Mouse (Mus musculus) hindbrain, embryonic 16.5 days (tissue): ENCODE data around the gene D330045A20Rik. TPM values are rescaled to one million over a fixed set of nuclear protein-coding genes. Genes with fewer than 3 reads are reported as not detected.

Experiments used
- ATAC-seq: fragments of 200-750 bp; cut with Nextera tagmentation; 2 replicates; pipeline ENCODE4 v1.8.0; 2017; ENCODE audit warnings: moderate TSS enrichment, moderate library complexity
- H3K27ac ChIP-seq: fragments of 300-500 bp; sonication (generic); 2 replicates; pipeline ENCODE4 v1.5.1; 2014; ENCODE audit warnings: low read depth, mild to moderate bottlenecking, control low read depth, low read length, moderate library complexity
- H3K27me3 ChIP-seq: fragments of 300-500 bp; sonication (generic); replicated peaks from 2 replicates; pipeline ENCODE4 v1.6.1; 2014; ENCODE audit warnings: low read length; ENCODE audit not compliant: control insufficient read depth, insufficient read depth
- H3K36me3 ChIP-seq: fragments of 300-500 bp; sonication (generic); 2 replicates; pipeline ENCODE4 v1.6.1; 2014; ENCODE audit warnings: mild to moderate bottlenecking, low read length, moderate library complexity, mixed read lengths; ENCODE audit not compliant: control insufficient read depth, insufficient read depth
- H3K4me1 ChIP-seq: fragments of 300-500 bp; sonication (generic); 2 replicates; pipeline ENCODE4 v1.6.1; 2014; ENCODE audit warnings: low read depth, low read length; ENCODE audit not compliant: control insufficient read depth, insufficient read depth
- H3K4me2 ChIP-seq: fragments of 300-500 bp; sonication (generic); 2 replicates; pipeline ENCODE4 v1.6.1; 2014; ENCODE audit warnings: mild to moderate bottlenecking, low read length, control low read depth, moderate library complexity
- H3K4me3 ChIP-seq: fragments of 300-500 bp; sonication (generic); 2 replicates; pipeline ENCODE4 v1.5.1; 2014; ENCODE audit warnings: mild to moderate bottlenecking, low read length, control low read depth, moderate library complexity
- H3K9ac ChIP-seq: fragments of 300-500 bp; sonication (generic); 2 replicates; pipeline ENCODE4 v1.6.1; 2014; ENCODE audit warnings: low read depth, mild to moderate bottlenecking, control low read depth, low read length, moderate library complexity
- H3K9me3 ChIP-seq: fragments of 300-500 bp; sonication (generic); 2 replicates; pipeline ENCODE4 v1.6.1; 2014; ENCODE audit warnings: mild to moderate bottlenecking, low read length, moderate library complexity; ENCODE audit not compliant: control insufficient read depth
- WGBS: fragments of 180-500 bp; shearing (Covaris S2); extraction: QIAGEN DNeasy Blood & Tissue Kit; methylation state at CpG from one replicate; pipeline ENCODE4 v1.1.7; 2014; 5-methylcytosine and 5-hydroxymethylcytosine counted together
- polyA plus RNA-seq: library from polyadenylated mRNA; unstranded; fragments of >200 nt; fragmentation: Nextera tagmentation; extraction: Ambion mirVana; gene quantifications from 2 replicates; pipeline ENCODE4 v1.2.1, GENCODE M21; 2015

The D330045A20Rik gene
- polyA plus RNA-seq, 1 experiment from 2014 or later, result 1.1 TPM

DNA sequence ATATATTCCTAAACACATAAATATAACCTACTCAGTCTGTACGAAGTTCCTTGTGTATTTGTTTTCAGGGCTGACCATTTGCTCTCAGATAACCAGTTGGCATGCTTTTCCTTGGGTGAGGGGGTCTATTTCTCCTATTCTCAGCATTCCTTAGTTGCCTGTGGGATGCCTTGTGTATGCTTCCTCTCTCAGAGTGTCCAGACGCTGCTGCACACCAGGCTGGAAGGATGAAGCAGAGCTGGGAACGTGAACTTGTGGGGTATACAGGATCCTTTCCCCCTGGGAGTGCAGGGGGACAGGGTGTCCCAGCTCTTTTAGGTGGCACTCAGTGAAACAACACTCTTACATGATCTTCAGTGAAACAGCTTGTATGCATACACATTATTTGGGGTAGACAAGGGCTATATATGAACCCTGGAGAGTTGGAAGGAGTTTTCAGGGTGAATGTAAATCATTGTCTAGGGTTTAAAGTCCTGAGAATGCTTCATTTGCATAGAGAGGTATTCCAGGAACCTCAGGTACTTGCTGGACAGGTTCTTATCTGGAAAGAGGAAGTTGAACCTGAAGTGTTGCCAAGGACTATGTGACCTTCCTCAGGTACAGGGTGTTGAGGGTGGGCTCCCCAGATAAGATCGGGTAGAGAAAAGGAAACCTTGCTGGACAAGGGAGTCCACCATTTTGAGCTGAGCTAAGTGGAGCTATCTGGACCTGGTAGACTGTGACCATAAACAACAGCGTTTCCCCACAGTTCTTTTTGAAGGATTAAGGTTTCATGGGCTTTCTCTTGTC is 44.3 kb downstream of the D330045A20Rik start:
- no peak overlapping the region for H3K9ac ChIP-seq
- no peaks in the 10 kb centered on the region for H3K36me3 ChIP-seq
- 75% methylated on average over 5 of the region's 5 CpGs for WGBS
- no peaks in the 10 kb centered on the region for H3K4me1 ChIP-seq
- no peak overlapping the region for H3K4me3 ChIP-seq
- no peak overlapping the region for H3K27ac ChIP-seq
- no peak overlapping the region for H3K4me2 ChIP-seq
- no peak for ATAC-seq
- no peaks in the 10 kb centered on the region for H3K9me3 ChIP-seq
- H3K27me3 ChIP-seq, result no peaks in the 10 kb centered on the region

DNA sequence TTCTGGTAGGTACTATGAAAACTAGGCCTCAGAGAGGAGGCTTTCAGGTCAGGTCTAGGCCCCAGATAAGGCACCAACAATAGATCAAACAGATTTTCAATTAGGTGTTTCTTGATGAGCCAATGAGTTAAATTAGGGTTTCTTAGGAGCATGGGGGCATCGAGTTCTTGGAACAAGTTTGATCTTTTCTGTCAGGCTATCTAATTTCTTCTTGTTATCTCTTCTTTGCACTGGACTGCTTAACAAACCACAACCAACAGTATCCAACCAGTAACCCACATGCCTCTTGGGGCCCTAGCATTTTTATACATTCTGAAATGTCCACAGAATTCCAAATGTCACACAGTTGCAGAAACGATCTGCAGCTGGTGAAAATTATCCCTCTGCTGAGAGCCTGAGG is 45.6 kb downstream of the D330045A20Rik start:
- Histone ChIP-seq H3K27ac (no peak overlapping the region), H3K4me1 (no peaks in the 10 kb centered on the region), H3K4me3 (no peak overlapping the region), H3K9me3 (no peaks in the 10 kb centered on the region), H3K27me3 (no peaks in the 10 kb centered on the region), H3K36me3 (no peaks in the 10 kb centered on the region), H3K4me2 (no peak overlapping the region), H3K9ac (no peak overlapping the region)
- no peak for ATAC-seq
- WGBS, result 82% methylated on average over 2 of the region's 2 CpGs

DNA sequence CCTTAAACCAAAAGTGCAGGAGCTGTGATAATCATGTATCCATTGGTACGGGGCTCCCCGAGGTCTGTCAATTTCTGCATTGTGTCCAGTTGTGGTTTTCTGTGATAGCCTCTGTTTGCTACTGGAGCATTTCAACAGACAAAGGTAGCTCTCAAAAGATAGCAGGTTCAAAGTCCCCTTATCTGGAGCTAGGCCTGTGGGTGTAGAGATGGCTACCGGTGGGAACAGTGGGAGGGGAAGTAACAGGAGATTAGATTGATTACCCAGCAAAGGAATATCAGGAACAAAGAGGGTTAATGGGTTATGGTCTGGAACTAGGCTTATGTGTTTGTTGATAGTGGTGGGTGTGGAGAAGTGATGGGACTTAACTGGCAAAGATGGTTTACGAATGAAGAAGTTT is 46.8 kb downstream of the D330045A20Rik start:
- Histone ChIP-seq H3K9me3 (no peaks in the 10 kb centered on the region), H3K4me3 (no peak overlapping the region), H3K4me2 (no peak overlapping the region), H3K9ac (no peak overlapping the region), H3K27me3 (no peaks in the 10 kb centered on the region), H3K27ac (no peak overlapping the region), H3K4me1 (no peaks in the 10 kb centered on the region), H3K36me3 (no peaks in the 10 kb centered on the region)
- WGBS, result 87% methylated on average over 4 of the region's 4 CpGs
- no peak for ATAC-seq

DNA sequence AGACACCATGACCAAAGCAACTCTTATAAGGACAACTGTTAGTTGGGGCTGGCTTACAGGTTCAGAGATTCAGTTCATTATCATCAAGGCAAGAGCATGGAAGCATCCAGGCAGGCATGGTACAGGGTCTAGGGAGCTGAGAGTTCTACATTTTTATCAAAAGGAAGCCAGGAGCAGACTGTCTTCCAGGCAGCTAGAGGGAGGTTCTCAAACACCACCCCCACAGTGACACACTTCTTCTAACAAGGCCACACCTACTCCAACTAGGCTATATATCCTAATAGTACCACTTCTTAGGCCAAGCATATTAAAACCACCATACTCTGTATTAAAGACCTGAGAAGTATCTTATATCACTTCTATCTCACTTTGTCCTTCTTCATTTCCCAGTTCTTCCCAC is 49.5 kb downstream of the D330045A20Rik start:
- ATAC-seq, result no peak
- H3K4me2 ChIP-seq, result no peak overlapping the region

DNA sequence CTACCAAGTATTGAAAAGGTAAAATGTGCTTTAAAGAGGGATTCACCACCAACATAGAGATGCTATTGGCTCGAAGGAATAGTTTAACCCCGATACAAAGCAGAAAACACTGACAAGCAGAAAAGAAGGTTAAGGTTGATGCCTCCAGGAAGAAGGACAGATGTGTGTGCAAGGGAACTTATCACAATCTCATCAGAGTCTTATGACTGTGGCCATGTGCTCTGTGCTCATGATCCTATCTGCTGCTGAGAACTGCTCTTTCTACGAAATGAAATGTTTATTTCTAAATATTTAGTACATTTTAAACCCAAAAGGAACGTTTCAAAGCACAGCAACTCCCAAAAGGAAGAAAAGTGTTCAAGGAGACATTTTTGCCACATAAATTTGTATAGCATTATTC is 52.1 kb downstream of the D330045A20Rik start:
- no peak overlapping the region for H3K4me2 ChIP-seq
- ATAC-seq, result no peak
- H3K4me1 ChIP-seq, result no peaks in the 10 kb centered on the region
- 77% methylated on average over 4 of the region's 4 CpGs for WGBS
- H3K4me3 ChIP-seq, result no peak overlapping the region
- H3K36me3 ChIP-seq, result no peaks in the 10 kb centered on the region
- H3K9ac ChIP-seq, result no peak overlapping the region
- H3K27me3 ChIP-seq, result no peaks in the 10 kb centered on the region
- H3K9me3 ChIP-seq, result no peaks in the 10 kb centered on the region
- H3K27ac ChIP-seq, result no peak overlapping the region

More for the DNA sequence above, 49.5 kb downstream of the D330045A20Rik start:
- H3K36me3 ChIP-seq, result no peaks in the 10 kb centered on the region
- H3K9me3 ChIP-seq, result no peaks in the 10 kb centered on the region
- H3K4me3 ChIP-seq, result no peak overlapping the region
- H3K9ac ChIP-seq, result no peak overlapping the region
- no peak overlapping the region for H3K27ac ChIP-seq
- H3K4me1 ChIP-seq, result no peaks in the 10 kb centered on the region
- H3K27me3 ChIP-seq, result no peaks in the 10 kb centered on the region

DNA sequence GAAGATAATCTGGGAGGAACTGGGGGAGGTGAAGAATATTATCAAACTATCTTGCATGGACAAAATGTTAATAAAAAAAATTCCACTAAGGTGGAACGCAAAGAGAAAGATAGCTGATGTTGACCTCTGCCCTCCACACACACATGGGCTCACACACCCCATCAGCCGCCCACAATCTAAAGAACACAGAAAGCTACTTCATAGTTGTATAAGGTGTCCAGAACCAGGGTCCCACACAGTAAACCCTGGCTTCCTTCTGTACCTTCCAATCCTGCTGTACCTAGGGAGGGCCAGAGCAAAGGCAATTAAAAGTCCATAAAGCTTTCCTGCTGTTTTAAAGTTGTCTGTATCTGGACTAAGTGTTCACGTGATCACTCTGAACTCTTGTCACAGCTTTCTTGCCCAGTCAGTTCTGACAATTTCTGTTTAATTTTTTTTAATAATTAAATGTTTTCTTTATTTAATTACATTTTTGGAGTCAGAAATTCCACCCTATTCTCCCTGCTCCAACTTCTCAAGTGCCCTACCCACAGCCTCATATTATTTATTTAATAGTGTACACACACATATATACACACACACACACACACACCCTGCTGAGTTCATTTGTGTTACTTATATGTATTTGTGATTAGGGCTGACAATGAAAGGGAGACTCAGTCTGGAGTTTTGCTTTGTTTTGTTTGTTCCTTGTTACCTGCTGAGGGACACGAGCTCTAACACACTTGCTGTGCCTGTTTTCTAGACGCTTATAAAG is 57.7 kb downstream of the D330045A20Rik start:
- Histone ChIP-seq H3K27ac (no peak overlapping the region), H3K36me3 (no peaks in the 10 kb centered on the region), H3K9ac (no peak overlapping the region), H3K9me3 (no peaks in the 10 kb centered on the region), H3K4me1 (no peaks in the 10 kb centered on the region), H3K4me2 (no peak overlapping the region), H3K4me3 (no peak overlapping the region), H3K27me3 (no peaks in the 10 kb centered on the region)
- WGBS, result 81% methylated on average over 5 of the region's 5 CpGs
- no peak for ATAC-seq

DNA sequence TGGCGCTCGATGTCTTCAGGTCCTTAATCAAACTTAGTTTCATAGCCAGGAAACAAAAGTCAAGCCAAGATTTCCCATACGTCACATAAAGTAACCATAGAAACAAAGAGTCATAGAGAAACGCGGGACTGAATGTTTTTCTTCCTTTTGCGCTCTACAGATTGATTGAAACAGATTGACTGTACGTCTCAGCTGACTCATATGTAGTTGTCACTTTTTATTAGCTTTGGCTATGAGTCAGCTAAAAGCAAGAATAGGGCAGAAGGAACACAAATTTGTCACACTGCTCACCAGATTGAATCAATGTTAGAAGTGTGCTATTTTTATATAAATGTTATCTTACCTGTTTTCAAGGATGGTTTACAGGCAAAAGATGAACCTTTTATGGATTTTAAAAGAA is 63.6 kb downstream of the D330045A20Rik start:
- WGBS, result 71% methylated on average over 7 of the region's 7 CpGs
- no peaks in the 10 kb centered on the region for H3K36me3 ChIP-seq

DNA sequence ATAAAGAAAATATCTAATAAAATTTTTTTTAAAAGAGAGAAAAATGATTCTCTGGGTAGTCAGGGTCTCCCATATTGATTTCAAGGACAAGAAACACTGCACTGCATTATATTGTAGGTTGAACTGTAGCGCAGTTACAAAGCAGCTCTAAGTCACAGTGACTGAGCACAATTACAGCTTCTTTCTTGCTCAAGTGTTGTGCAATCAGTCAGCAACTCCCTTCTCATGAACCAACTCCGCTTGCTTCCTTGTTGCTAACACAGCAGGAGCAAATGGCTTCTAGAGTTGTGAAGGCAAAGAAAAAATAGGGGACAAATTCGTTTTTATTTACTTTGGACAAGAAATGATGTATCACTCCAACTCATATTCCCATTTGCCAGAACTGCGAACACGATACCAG is 70.3 kb downstream of the D330045A20Rik start:
- no peaks in the 10 kb centered on the region for H3K36me3 ChIP-seq
- no peak overlapping the region for H3K4me3 ChIP-seq
- H3K4me2 ChIP-seq, result no peak overlapping the region
- WGBS, result 76% methylated on average over 5 of the region's 5 CpGs
- no peak overlapping the region for H3K9ac ChIP-seq
- no peak for ATAC-seq
- H3K27me3 ChIP-seq, result no peaks in the 10 kb centered on the region
- H3K9me3 ChIP-seq, result no peaks in the 10 kb centered on the region
- H3K4me1 ChIP-seq, result no peaks in the 10 kb centered on the region
- H3K27ac ChIP-seq, result no peak overlapping the region

More for the DNA sequence above, 63.6 kb downstream of the D330045A20Rik start:
- Histone ChIP-seq H3K27ac (no peak overlapping the region), H3K4me3 (no peak overlapping the region), H3K9ac (no peak overlapping the region), H3K4me2 (no peak overlapping the region), H3K4me1 (no peaks in the 10 kb centered on the region), H3K9me3 (no peaks in the 10 kb centered on the region), H3K27me3 (no peaks in the 10 kb centered on the region)
- ATAC-seq, result no peak

DNA sequence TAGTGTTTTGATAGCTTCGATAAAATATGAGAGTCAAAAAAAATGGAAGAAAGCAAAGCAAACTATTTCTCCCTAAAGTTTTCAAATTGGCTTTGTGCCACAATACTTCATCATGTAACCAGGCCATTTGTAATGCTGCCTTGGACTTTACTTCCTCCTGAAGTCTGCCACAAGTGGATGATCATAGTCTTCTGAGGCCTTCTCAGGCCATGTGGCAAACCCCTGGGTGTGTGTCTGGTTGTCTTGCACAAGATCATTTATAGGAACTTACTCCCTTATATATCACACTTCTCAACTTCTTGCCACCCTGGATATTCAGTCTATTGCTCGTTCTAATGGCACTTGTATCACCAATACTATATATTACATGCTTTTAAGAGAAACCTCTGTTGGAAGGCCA is 71.9 kb downstream of the D330045A20Rik start:
- 84% methylated on average over 2 of the region's 2 CpGs for WGBS
- no peaks in the 10 kb centered on the region for H3K36me3 ChIP-seq
- H3K27ac ChIP-seq, result no peak overlapping the region
- no peak overlapping the region for H3K4me3 ChIP-seq
- no peak for ATAC-seq
- no peak overlapping the region for H3K9ac ChIP-seq
- no peaks in the 10 kb centered on the region for H3K27me3 ChIP-seq
- no peaks in the 10 kb centered on the region for H3K9me3 ChIP-seq
- no peak overlapping the region for H3K4me2 ChIP-seq
- no peaks in the 10 kb centered on the region for H3K4me1 ChIP-seq
